29 mouse cellular contexts compared by ENCODE assay signal in the genomic region with DNA sequence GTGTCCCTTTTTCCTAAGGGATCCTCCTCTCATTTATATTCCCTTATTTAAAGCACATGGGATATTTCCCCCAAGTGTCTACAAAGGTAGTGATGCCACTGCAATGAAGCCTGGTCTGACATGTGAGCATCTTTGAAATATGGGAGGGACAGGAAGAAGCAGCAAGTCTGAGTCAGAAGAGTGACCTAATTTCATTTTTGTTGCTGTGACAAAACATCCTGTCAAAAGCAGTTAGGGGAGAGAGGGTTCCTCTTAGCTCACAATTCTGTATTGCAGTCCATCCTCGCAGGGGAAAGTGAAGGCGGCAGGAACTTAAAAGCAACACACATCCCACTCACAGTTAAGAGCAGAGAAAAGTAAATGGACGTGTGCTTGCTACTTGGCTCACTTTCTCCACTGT. TPM values are rescaled to one million over a fixed set of nuclear protein-coding genes. Genes with fewer than 3 reads are reported as not detected.
DNase-seq lines count a peak whose midpoint lies in the region; ATAC-seq and TF ChIP-seq lines count a peak whose summit lies in the region.
"Had no signal": no experiment of that assay in that cellular context is flagged by ENCODE, and none has a peak within 500 bp of the region (broad histone marks: within the 10 kb centered on the region; RNA-seq: fewer than 3 reads in every experiment).

No protein-coding gene starts in this region.

- no peaks in the 10 kb centered on the region for H3K4me1 ChIP-seq in stomach, postnatal 0 days (replicated peaks; ENCODE audit: control insufficient read depth, insufficient read depth)
- H3K4me1 ChIP-seq: heart, embryonic 13.5 days; hindbrain, embryonic 13.5 days; intestine, embryonic 15.5 days; limb, embryonic 13.5 days; neural tube, embryonic 12.5 days had no signal

- no peaks in the 10 kb centered on the region for H3K9me3 ChIP-seq in stomach, postnatal 0 days (ENCODE audit: control insufficient read depth, low read length)
- H3K9me3 ChIP-seq: forebrain, embryonic 10.5 days; heart, embryonic 13.5 days; hindbrain, embryonic 13.5 days; intestine, embryonic 15.5 days; limb, embryonic 13.5 days; neural tube, embryonic 12.5 days had no signal

- peak; percentile 88 for ATAC-seq in activated CD4-positive, CD25-positive, alpha-beta regulatory T cell, adult 4 months
- ATAC-seq in megakaryocyte progenitor cell, adult 5-6 weeks (replicated peaks; ENCODE audit: poor library complexity): peak; percentile 39; the same call in 1 of the 2 replicates
- ATAC-seq in stomach, postnatal 0 days (ENCODE audit: low FRiP score, low TSS enrichment): no peak
- ATAC-seq: forebrain, postnatal 0 days; intestine, embryonic 15.5 days; Patski had no signal

- no peak overlapping the region for H3K4me2 ChIP-seq in stomach, postnatal 0 days (replicated peaks; ENCODE audit: low read depth)
- H3K4me2 ChIP-seq: heart, embryonic 13.5 days; hindbrain, embryonic 13.5 days; intestine, embryonic 15.5 days; limb, embryonic 13.5 days; neural tube, embryonic 12.5 days had no signal

- no peak overlapping the region for H3K9ac ChIP-seq in stomach, postnatal 0 days (ENCODE audit: low read length)
- H3K9ac ChIP-seq: forebrain, postnatal 0 days; heart, embryonic 13.5 days; hindbrain, embryonic 13.5 days; intestine, embryonic 15.5 days; limb, embryonic 13.5 days; neural tube, embryonic 12.5 days had no signal

- H3K27ac ChIP-seq in stomach, postnatal 0 days (replicated peaks): no peak overlapping the region
- H3K27ac ChIP-seq: forebrain, embryonic 10.5 days; gastrocnemius, adult 2 months; heart, embryonic 13.5 days; hindbrain, embryonic 13.5 days; intestine, embryonic 15.5 days; limb, embryonic 13.5 days; neural tube, embryonic 12.5 days had no signal

- H3K27me3 ChIP-seq in stomach, postnatal 0 days (ENCODE audit: control insufficient read depth, insufficient read depth, low read length): no peaks in the 10 kb centered on the region
- H3K27me3 ChIP-seq: hindbrain, embryonic 13.5 days; limb, embryonic 13.5 days; neural tube, embryonic 12.5 days; Patski had no signal

- TF ChIP-seq CTCF in stomach, postnatal 0 days (IDR thresholded peaks at IDR 0.05; ENCODE audit: low read depth): no peak

- DNase-seq in CD4-positive helper T cell, adult 2 months (ENCODE audit: low read depth, low spot score): peak; percentile 50
- DNase-seq in thymus, postnatal 25 days: peak; percentile 32
- DNase-seq in left cerebral cortex, adult 11 months (ENCODE audit: low spot score): no peak
- no peak for DNase-seq in stomach, postnatal 0 days (ENCODE audit: low spot score)
- DNase-seq in lung, postnatal 4 days: no peak
- DNase-seq: adrenal gland, postnatal 14 days; B cell, adult 2 months; cerebellum, adult 8-10 months; forebrain, postnatal 0 days; gastrocnemius, adult 2 months; heart, adult 18-20 months; kidney, postnatal 4 days; layer of hippocampus, adult 9-11 months; lung, postnatal 10 days; right cerebral cortex, adult 18-20 months had no signal

- H3K36me3 ChIP-seq in stomach, postnatal 0 days (ENCODE audit: control insufficient read depth, insufficient read depth, low read length): no peaks in the 10 kb centered on the region
- H3K36me3 ChIP-seq: forebrain, embryonic 10.5 days; heart, embryonic 13.5 days; hindbrain, embryonic 13.5 days; intestine, embryonic 15.5 days; limb, embryonic 13.5 days; neural tube, embryonic 12.5 days had no signal

- no peak overlapping the region for H3K4me3 ChIP-seq in stomach, postnatal 0 days (ENCODE audit: low read depth, low read length)
- H3K4me3 ChIP-seq: forebrain, embryonic 10.5 days; gastrocnemius, adult 2 months; heart, embryonic 13.5 days; hindbrain, embryonic 13.5 days; intestine, embryonic 15.5 days; limb, embryonic 13.5 days; neural tube, embryonic 12.5 days had no signal

- no peak for TF ChIP-seq EP300 in stomach, postnatal 0 days (optimal IDR thresholded peaks at IDR 0.05)

- WGBS in stomach, postnatal 0 days: 64% methylated on average over 3 of the region's 3 CpGs

RNA-seq across cellular contexts. Expression of gene Tex33, which starts 4.9 kb away (rescaled TPM):
- not detected for polyA plus RNA-seq in activated CD4-positive, CD25-positive, alpha-beta regulatory T cell, adult 4 months (2017; shearing (Covaris generic))
- not detected in 2 replicates for total RNA-seq in megakaryocyte progenitor cell, adult 5-6 weeks (2015)
- total RNA-seq in megakaryocyte progenitor cell, adult 5-6 weeks (2017): not detected in 2 replicates
- not detected in 2 replicates for polyA plus RNA-seq in stomach, postnatal 0 days (2015; fragmentation: Nextera tagmentation; extraction: Ambion mirVana)
- total RNA-seq: adrenal gland, postnatal 14 days; forebrain, postnatal 0 days; gastrocnemius, adult 2 months; heart, adult 18-20 months; heart, postnatal 25 days; left cerebral cortex, postnatal 14 days had no signal
- polyA plus RNA-seq: forebrain, embryonic 10.5 days; forebrain, postnatal 0 days; heart, embryonic 13.5 days; hindbrain, embryonic 13.5 days; intestine, embryonic 15.5 days; kidney, embryonic 14.5 days; limb, embryonic 13.5 days; liver, embryonic 16.5 days; neural tube, embryonic 12.5 days; Patski; small intestine, adult 2 months had no signal

RNA-seq across cellular contexts. Expression of gene Tst, which starts 14.9 kb away (rescaled TPM):
- 1 to 10 TPM; 4.0 to 4.6 TPM for polyA plus RNA-seq in activated CD4-positive, CD25-positive, alpha-beta regulatory T cell, adult 4 months (2017; shearing (Covaris generic))
- 23.3 and 37.7 TPM in 2 replicates for total RNA-seq in megakaryocyte progenitor cell, adult 5-6 weeks (2015)
- 9.8 and 16.2 TPM in 2 replicates for total RNA-seq in megakaryocyte progenitor cell, adult 5-6 weeks (2017)
- polyA plus RNA-seq in stomach, postnatal 0 days (2015; fragmentation: Nextera tagmentation; extraction: Ambion mirVana): 153 and 177 TPM in 2 replicates

RNA-seq across cellular contexts. Expression of gene Mpst, which starts 15.4 kb away (rescaled TPM):
- 1 to 10 TPM; 1.8 to 6.5 TPM for polyA plus RNA-seq in activated CD4-positive, CD25-positive, alpha-beta regulatory T cell, adult 4 months (2017; shearing (Covaris generic))
- total RNA-seq in megakaryocyte progenitor cell, adult 5-6 weeks (2015): 3.4 and 5.9 TPM in 2 replicates
- total RNA-seq in megakaryocyte progenitor cell, adult 5-6 weeks (2017): 22.7 and 37.3 TPM in 2 replicates
- polyA plus RNA-seq in stomach, postnatal 0 days (2015; fragmentation: Nextera tagmentation; extraction: Ambion mirVana): 5.6 and 5.7 TPM in 2 replicates

RNA-seq across cellular contexts. Expression of gene Kctd17, which starts 37.5 kb away (rescaled TPM):
- polyA plus RNA-seq in activated CD4-positive, CD25-positive, alpha-beta regulatory T cell, adult 4 months (2017; shearing (Covaris generic)): 1 to 10 TPM; 9.0 to 9.7 TPM
- 7.6 and 8.0 TPM in 2 replicates for total RNA-seq in megakaryocyte progenitor cell, adult 5-6 weeks (2015)
- total RNA-seq in megakaryocyte progenitor cell, adult 5-6 weeks (2017): 8.3 and 10.3 TPM in 2 replicates
- polyA plus RNA-seq in stomach, postnatal 0 days (2015; fragmentation: Nextera tagmentation; extraction: Ambion mirVana): 25.9 and 26.2 TPM in 2 replicates

Comparison
In these comparisons a context has a peak if more than half of its experiments do, and no peak if none do; other contexts are left out.
1. DNase-seq: peak in CD4-positive helper T cell, adult 2 months (single experiment) and thymus, postnatal 25 days (single experiment); none in left cerebral cortex, adult 11 months (single experiment), stomach, postnatal 0 days (single experiment) and lung, postnatal 4 days (0 of 2).
2. RNA of gene Tst, which starts 14.9 kb away (polyA plus RNA-seq): 153 to 177 TPM in stomach, postnatal 0 days; 4.0 to 4.6 TPM in activated CD4-positive, CD25-positive, alpha-beta regulatory T cell, adult 4 months; every median in the first group is over 10 times any median in the second.